Mouse (Mus musculus) embryonic fibroblast, embryonic 13.5 days (primary cell): ENCODE data around the gene 1700001K19Rik.

ENCODE experiments used
- CTCF ChIP-seq: IDR thresholded peaks from 2 replicates; pipeline ENCODE4 v1.5.1; 2011; ENCODE audit warnings: mild to moderate bottlenecking, control low read depth, low read length, moderate library complexity, borderline replicate concordance; ENCODE audit not compliant: insufficient read depth
- POLR2A ChIP-seq: IDR thresholded peaks from 2 replicates; pipeline ENCODE4 v1.6.1; 2011; ENCODE audit warnings: low read depth, mild to moderate bottlenecking, control low read depth, low read length, moderate library complexity

GRCm38 (mm10) chr12:110698080-110698479, 15.7 kb upstream of the 1700001K19Rik start:
- TF ChIP-seq CTCF (no peak), POLR2A (no peak)
